Mouse (Mus musculus) gastrocnemius, postnatal 10 days (tissue): ENCODE measurements around the gene Mllt3. TPM values are rescaled to one million over a fixed set of nuclear protein-coding genes. Genes with fewer than 3 reads are reported as not detected.

Experiments
- DNase-seq: peaks from one replicate; pipeline ENCODE4 v3.0.0; 2021; ENCODE audit warnings: mixed read lengths
- total RNA-seq, 2 experiments: library from RNA; stranded (reverse); gene quantifications; 2 replicates each; pipeline ENCODE4 v1.2.3; 2021

Mllt3 gene
- total RNA-seq, 2 experiments from 2014 or later = 45.7 to 57.1 TPM

DNA sequence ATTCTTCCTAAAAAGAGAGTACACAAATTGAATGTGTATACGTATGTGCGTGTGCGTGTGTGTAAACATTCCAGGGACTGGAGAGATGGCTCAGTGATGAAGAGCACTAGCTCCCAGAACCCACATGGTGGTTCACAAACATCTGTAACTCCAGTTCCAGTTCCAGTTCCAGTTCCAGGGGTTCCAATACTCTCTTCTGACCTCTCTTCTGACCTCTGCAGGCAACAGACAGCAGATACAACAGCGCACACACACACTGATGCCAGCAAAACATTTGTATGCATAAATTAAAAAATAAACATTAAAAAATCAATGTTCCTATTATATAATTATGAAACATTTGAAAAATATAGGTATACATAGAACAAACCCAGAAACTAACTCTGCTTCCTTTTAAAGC, 258.6 kb downstream of the Mllt3 start:
- DNase-seq = no peak

DNA sequence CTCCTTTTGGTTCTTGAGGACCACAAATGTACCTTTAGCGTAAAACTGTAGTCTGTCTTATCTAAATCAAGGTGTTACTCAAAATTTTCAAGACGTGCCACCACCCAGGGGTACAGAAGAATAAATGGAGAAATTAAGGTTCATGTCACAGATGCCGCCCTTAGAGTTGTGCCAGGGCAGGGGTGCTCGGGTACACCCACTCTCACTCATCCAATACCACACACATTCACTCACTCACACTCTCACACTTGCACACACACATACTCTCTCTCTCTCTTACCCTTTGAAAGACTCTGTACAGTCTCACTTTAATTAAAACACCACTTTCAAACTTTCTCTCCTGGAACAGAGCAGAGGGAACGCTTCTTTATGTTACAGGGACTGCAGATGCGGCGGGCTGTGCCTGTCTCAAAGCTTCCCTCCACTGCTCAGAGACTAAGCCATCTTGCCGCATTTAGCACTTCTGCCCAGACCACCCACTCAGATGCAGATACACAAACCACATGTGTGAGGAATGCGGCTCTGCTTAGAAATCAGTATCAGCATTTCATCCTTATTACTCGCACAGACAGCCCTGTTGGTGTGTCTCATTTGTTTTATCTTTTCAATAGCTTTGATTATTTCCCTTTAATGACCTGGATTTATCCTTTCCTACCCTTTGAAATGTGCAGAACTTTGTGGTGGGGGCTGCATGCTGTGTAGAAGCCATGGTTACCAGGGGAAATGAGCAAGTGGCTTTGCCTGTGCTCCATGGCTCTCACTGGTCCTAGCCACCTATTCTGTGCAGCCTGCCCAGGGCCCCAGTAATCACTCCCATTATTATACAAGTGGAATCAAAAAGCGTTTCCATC, 265.2 kb downstream of the Mllt3 start:
- no peak for DNase-seq

DNA sequence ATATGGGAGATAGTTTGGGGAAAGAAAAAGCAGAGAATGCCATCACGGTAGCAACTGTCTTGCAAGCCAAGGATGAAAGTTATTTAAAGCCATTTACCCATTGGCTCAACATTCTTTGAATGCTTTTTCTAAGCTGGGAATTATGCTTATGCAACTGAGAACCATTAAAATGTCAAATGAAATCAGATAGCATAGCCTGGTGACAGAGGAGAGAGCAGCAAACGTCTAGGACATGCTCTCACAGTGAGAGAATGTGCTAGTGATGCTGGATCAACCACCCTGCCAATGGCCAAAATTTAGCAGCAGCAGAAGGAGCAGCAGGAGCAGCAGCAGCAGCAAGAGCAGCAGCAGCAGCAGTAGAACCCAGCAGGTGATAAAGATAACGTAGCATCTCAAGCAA, 267.4 kb downstream of the Mllt3 start:
- no peak for DNase-seq

DNA sequence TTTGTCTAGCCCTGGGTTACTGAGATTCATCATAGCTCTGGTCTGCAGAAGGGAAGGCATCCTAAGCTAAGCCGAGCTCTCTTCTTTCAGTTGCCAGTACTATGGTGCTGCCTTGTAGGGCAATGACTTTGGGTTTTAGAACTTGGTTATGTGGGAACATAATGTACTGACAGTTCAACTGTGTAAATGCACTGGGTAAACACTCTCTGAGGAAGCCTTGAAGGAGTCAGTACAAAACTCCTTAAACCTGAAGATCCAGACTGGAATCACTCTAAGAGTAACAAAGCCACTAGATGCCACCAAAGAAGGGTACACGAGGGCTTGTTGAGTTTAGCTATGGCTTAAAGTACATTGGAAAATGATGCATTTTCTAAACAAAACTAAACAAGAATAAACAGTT, 272.1 kb downstream of the Mllt3 start:
- no peak for DNase-seq

DNA sequence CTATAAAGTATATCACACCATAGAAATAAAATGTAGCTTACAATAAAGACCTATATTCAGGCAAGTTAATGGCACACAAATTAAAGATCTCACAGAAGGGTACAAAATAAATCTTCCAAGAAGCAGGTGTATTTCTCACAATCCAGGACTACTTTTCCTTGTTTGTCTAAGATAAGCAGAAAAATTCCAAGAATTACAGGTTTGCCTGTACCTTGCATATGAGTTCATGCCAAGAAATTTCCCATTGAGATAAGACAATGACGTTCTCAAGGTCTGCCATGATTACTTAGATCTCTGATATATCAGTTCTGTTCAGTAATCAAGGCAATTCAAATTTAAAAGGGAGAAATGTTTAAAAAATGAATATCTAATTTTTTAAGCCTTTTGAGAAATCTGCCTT, 272.9 kb downstream of the Mllt3 start:
- no peak for DNase-seq

DNA sequence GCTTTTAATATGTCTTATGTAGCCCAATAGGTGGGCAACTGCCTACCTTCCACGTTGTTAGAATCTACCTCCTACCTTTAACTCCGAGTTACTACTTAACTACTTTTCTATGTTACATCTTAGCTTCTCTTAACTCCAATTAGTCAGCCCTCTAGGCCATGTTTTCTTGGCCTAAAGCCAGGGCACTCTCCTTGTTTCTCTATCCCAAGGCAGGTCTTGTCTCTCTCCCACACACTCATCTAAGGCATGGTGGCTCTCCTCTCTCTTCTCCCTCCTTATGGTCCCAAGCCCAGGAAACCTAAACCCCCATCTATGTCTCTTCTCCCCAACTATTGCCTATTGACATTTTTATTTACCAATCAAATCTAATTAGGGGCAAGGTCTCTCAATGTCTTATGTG, 273.5 kb downstream of the Mllt3 start:
- no peak for DNase-seq

DNA sequence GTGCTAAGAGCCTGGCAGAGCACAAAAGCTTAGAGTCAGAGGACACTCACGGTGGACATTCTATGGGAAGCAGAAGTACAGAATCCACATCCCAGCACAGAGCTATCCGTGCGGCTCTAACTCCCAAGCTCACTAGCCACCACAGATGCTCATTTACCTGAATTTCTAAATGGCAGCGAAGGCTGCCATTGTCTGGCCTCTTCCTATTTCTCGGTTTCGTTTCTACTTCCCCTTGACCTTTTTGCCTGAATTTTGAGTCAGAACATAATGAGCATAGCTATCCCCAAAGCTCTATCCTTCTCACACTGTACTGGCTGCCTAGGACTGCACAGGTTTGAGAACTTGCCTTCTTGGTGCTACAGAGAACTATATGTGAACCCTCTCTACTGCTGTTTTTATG, 274.1 kb downstream of the Mllt3 start:
- DNase-seq = no peak

DNA sequence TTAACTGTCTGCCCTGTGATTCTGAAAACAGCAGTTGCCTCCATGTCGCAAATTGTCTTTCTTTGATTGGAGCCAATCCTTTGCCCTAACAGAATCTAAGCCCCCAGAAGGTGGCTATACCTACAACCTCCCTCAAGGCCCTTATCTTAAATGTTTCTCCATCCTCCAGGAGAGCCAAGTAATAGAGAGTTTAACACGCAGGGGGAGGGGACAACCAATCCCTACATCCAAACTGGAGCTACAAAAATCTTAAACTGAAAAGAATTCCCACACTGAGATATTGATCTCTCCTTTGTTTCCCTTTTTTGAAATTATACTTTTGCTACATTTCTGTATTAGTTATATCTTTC, 281.7 kb downstream of the Mllt3 start:
- DNase-seq = no peak

DNA sequence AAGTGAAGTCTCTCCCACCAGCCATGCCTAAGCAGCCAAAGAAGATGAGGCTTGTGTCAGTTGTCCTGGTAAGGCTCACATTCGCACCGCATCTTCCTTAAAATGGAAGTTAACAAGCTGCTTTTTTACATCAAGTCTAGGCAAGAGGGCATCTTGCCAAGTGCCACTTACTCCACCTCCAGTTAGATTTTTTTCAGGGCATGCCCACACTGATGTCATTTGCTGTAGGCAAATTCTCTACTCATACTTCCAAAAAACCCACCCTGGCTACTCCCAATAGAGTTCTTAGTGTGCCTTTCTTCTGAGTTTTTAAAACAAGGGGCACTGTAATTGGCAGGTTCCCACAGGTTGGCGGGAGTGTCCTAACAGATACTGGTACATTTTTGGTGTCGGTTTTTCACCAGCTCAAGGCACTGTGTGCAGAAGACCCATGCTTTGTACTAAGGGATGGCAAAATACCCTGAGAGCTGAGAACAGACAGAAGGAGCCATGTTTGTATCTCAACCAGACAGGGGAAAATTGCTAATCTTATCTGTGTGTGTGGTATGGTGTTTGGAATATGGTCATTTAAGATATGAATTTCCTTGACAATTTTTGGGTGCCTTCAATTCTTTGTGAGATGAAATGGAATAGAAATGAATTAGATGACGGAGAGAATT, 282.2 kb downstream of the Mllt3 start:
- no peak for DNase-seq

DNA sequence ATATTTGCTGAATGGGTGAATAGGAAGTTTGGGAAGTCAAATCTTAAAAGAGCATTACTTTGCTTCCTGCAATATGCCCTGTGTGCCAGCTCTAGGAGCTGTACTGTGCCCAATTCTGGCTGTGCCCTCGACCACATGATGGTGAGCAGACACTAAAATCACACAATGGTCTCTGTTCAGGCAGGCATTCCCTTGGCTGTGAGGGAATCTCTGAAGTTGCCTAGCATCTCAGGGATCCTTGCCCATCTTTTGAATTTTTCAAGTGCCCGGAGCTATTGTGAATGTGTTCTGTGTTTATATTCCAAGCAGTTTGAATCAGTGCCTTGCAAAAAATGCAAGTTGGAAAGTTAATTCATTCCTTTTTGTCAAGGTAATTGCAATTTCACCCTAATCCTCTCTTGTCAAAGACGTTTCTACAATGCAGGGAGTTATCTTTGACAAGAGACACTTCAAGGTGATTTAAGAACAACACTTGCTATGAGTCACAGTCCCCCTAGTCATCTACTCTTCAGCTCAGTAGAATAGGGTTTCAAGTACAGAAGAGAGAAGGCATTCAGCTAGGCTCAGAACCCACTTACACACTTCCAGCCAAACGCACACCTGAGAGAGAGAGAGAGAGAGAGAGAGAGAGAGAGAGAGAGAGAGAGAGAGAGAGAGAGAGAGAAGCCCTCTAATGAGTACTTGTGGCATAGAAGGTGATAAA, 283.5 kb downstream of the Mllt3 start:
- DNase-seq = no peak

DNA sequence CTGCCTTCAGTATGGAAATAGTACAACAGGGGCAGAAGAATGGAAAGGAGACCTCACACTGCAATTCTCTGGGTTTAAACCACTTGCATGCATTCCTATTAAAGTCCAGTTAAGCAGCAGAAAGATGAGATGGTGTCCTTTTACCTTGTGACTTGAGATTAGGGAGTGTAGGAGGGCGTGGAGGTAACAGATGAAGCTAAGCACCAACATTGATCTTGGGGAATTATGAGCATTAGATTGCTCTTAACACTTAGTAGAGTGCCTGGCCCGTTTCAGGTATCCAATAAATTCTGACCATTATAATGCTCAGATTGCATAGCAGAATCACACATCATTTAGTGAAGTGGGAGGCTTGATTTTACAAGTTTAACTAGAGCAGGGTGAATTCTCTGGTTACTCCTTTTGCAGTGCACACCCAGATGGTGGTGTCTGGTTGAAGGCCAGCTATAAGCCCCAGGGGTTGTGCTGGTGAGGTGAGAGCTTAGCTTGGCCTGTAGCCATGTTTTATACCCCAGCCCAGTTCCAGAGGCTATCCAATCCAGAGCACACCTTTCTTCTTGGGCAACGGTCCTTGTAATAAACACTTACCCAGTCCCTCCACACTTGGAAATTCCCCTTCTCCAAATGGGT, 288.0 kb downstream of the Mllt3 start:
- DNase-seq = no peak

DNA sequence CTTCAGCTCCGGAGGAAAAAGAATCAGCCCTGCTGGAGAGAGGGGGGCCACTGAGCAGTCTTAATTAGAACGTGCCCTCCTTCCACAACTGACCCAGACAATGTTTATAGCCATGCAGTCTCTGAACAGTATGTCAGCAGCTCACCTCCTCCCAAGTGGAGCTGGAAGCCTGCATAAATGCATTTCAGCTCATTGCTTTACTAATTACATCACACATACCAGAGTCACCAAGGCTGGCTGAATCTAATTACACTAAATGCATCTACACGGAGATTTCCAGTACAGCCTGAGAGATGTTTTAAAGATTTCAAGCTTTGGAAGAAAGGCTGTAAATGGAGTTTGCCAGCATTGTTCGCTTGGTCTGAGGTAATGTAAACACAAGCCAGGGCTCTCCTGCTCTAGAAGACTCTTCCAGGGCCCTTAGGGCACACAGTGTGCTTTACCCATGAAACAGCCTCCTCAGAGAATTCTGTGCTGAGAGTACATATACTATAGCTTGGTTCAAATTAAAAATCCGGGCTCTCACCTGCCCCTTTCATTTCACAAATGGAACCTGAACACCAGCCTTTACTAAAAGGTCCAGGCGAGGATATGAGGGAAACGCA, 293.5 kb downstream of the Mllt3 start:
- DNase-seq = no peak

DNA sequence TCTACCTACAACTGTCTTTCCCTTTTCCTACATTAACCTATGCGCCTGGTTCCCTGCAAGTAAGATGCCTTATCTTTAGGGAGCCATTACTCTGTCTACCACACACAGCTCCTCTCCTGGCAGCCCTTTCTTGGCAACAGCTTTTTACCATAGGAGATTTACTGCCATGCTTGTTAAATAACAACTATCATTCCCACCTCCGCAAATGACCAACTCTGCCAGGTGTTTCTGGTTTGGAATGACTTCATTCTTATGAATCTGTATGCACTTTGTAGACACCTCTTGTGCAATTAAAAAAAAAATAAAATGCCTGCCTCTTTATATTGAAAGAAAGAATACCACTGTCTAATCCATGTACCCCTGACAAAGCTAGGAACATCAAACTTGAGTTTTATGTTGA, 294.1 kb downstream of the Mllt3 start:
- no peak for DNase-seq

DNA sequence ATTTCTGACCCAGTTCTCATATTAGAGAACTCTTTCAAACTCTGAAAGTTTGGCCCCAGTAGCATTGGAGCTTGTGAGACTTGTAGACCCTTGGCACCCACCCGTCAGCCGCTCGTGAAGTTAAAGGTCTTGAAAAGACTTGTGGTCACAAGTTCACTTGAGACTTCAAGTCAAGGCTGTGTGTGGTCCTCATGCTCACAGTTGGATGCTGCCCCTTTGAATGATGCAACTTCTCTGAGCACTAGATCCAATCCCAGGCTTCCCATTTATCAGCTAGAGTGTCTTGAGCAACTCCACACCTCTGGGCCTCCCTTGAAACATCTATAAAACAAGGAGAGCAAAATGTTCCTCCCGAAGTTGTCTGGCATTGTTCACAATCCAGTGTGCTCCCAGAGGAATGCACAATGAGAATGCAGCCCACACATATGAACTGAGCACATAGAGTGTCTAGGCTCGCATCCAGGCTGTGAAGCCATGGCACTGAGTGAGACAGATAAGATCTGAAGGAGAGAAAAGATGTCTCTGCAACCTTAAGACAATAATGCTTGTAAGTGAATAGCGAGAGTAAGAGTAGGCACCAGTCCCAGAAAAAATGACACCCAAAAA, 295.9 kb downstream of the Mllt3 start:
- no peak for DNase-seq

DNA sequence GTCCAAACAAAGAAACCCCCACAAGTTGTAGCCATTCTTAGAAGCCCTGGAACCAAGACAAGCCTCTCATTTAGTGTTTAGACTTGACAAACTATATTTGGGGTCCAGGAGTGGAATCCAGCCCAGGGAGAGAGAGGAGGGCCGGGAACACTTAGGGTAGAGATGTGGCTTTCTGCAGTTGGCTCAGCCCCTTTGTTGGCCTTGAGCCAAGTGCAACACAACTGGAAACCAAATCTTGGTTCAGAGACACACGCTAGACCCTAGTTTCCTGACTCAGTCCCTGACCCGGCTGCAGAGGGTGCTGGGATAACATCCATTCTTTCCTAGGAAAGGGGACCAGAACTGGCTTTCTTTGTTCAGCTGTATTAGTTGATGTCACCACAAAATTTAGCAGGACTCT, 296.4 kb downstream of the Mllt3 start:
- DNase-seq = no peak

DNA sequence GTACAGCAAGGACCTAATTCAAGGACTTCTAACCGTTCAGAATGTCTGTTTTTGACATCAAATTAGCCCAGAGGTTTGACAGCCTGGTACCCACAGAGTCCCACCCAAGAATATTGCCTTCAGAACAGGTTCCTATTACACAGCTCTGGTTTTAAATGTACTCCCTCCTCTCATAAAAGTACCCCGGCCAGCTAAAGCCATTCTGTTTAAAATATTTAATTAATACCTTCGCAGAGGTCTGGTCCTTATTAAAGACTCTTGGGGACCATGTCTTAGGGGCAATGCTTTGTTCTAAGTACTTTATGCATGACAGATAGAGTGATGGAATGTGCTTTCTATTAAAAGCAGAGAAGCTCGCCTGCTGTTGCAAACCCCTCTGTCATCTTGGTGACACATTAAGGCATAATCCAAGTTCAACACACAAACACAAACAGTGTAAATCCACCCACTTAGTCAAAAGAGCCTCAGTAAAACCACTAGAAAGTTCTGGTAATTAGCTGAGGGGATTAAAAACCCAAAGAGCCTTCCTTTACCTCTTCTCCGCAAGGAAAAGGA, 302.0 kb downstream of the Mllt3 start:
- no peak for DNase-seq

DNA sequence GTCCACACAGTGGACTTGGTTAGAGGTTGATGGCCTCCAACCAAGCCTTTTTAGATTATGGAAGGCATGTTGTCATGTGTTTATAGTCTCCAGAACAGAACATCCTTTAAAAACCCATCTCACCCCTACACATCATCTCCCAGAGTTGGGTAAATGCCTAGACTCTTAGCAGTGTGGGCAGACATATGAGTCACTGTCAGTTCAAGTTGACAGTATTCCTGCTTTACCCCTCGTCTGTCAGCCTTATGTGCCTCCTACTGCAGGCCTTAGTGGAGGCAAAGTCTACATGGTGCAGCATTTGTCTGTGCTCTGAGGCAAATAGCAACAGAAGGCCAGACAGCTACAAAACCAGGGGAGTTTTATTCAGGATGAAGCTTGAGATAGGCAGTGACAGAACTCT, 304.6 kb downstream of the Mllt3 start:
- no peak for DNase-seq

DNA sequence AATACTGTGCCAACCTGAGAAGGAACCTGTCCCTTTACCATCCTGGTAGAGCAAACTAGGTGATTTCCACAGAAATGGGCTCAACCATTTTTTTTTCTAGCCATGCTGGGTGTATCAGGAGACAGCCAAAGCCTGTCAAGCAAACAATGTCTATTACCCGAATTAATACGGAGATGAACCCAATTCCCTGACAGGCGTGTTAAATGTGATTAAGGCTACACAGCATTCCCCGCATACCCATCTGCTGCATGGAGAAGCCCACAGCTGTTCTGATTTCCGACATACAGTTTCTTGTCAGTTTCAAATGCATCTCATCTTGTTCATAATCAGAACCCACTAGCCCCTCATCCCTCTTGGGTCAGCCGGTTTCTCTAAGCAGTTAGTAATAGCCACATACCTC, 309.7 kb downstream of the Mllt3 start:
- no peak for DNase-seq
